Mouse (Mus musculus): Measurements from ENCODE around the gene G6pc. TPM values are rescaled to one million over a fixed set of nuclear protein-coding genes. Genes with fewer than 3 reads are reported as not detected.

Gene G6pc
- total RNA-seq, 1 experiment = not detected

GRCm38 (mm10) chr11:101355916-101356315, 11.4 kb upstream of the G6pc start:
- no peaks in the 10 kb centered on the region for H3K9me3 ChIP-seq (ENCODE audit: control insufficient read depth, insufficient read depth, low read depth, low read length)
- peaks cover 2% of the 10 kb centered on the region in 2 experiments; a peak in 1 of 4 replicates for H3K4me1 ChIP-seq (ENCODE audit: control insufficient read depth in 2 of 2, insufficient read depth in 2 of 2, low read length in 2 of 2, poor library complexity in 1 of 2)
- H3K27ac ChIP-seq (ENCODE audit: insufficient read depth, low read depth, low read length, poor library complexity, severe bottlenecking) = no peak overlapping the region
- H3K36me3 ChIP-seq (ENCODE audit: control insufficient read depth, insufficient read depth, low read length, poor library complexity, severe bottlenecking) = no peaks in the 10 kb centered on the region
- TF ChIP-seq MAFK (IDR thresholded peaks at IDR 0.05; ENCODE audit: insufficient read depth, low read depth, low read length) (peak; percentile 28; the same call in 1 of the 2 replicates), ZC3H11A (IDR thresholded peaks at IDR 0.05; ENCODE audit: borderline replicate concordance, low read depth, low read length) (no peak), HCFC1 (IDR thresholded peaks at IDR 0.05; ENCODE audit: borderline replicate concordance, insufficient read depth, low read length) (no peak), CHD2 (IDR thresholded peaks at IDR 0.05; ENCODE audit: low read depth, low read length) (no peak), ZNF384 (IDR thresholded peaks at IDR 0.05; ENCODE audit: low read depth, low read length) (peak; percentile 60; the same call in 1 of the 2 replicates)
- no peak for DNase-seq (ENCODE audit: low read depth, low spot score)
- no peak overlapping the region for H3K4me3 ChIP-seq (ENCODE audit: insufficient read depth in 1 of 2, low read depth in 1 of 2, low read length in 2 of 2, poor library complexity in 1 of 2, severe bottlenecking in 1 of 2)
- in situ Hi-C loops (cut with MboI; ENCODE audit: low sequenced_read_pairs in 2 of 2, unreplicated experiment in 2 of 2) = no loop called here
- H3K9ac ChIP-seq (ENCODE audit: insufficient read depth, low read depth, low read length, poor library complexity, severe bottlenecking) = no peak overlapping the region

DNA sequence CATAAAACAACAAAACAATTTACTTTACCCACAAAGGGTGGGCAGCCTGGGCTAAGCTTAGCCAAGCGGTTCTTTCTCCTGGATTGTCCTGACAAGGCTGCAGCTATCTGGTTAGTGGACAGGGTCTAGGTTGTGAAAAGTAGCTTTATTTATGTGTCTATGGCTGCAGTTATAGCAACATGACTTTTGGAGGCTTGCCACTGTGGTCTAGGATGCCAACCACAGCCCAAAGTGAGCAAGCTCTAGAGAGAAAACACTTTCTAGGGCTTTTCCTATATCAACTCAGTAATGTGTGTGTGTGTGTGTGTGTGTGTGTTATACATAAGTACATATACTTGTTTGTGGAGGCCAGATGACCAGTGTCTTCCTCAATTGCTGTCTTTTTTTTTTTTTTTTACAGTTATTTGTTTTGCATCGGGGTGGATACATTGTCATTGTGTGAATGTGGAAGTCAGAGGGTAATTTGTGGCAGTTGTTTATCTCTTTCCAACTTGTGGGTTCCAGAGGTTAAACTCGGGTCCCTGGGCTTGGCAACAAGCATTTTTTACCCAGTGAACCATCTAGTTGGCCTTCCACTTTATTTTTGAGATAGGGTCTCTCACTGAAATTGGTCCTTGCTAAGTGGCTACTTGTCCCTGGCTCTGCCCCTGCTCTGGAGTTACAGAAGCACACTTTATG, 9.7 kb upstream of the G6pc start:
- DNase-seq (ENCODE audit: low read depth, low spot score) = no peak
- Histone ChIP-seq H3K36me3 (ENCODE audit: control insufficient read depth, insufficient read depth, low read length, poor library complexity, severe bottlenecking) (no peaks in the 10 kb centered on the region), H3K9ac (ENCODE audit: insufficient read depth, low read depth, low read length, poor library complexity, severe bottlenecking) (no peak overlapping the region), H3K27ac (ENCODE audit: insufficient read depth, low read depth, low read length, poor library complexity, severe bottlenecking) (no peak overlapping the region), H3K9me3 (ENCODE audit: control insufficient read depth, insufficient read depth, low read depth, low read length) (no peaks in the 10 kb centered on the region), H3K4me3 (ENCODE audit: insufficient read depth in 1 of 2, low read depth in 1 of 2, low read length in 2 of 2, poor library complexity in 1 of 2, severe bottlenecking in 1 of 2) (no peak overlapping the region), H3K4me1 (ENCODE audit: control insufficient read depth in 2 of 2, insufficient read depth in 2 of 2, low read length in 2 of 2, poor library complexity in 1 of 2) (peaks cover 2% of the 10 kb centered on the region in 2 experiments; a peak in 1 of 4 replicates)
- TF ChIP-seq ZC3H11A (IDR thresholded peaks at IDR 0.05; ENCODE audit: borderline replicate concordance, low read depth, low read length) (no peak), ZNF384 (IDR thresholded peaks at IDR 0.05; ENCODE audit: low read depth, low read length) (no peak), HCFC1 (IDR thresholded peaks at IDR 0.05; ENCODE audit: borderline replicate concordance, insufficient read depth, low read length) (no peak), MAFK (IDR thresholded peaks at IDR 0.05; ENCODE audit: insufficient read depth, low read depth, low read length) (no peak), CHD2 (IDR thresholded peaks at IDR 0.05; ENCODE audit: low read depth, low read length) (no peak)
- in situ Hi-C loops (cut with MboI; ENCODE audit: low sequenced_read_pairs in 2 of 2, unreplicated experiment in 2 of 2) = no loop called here

DNA sequence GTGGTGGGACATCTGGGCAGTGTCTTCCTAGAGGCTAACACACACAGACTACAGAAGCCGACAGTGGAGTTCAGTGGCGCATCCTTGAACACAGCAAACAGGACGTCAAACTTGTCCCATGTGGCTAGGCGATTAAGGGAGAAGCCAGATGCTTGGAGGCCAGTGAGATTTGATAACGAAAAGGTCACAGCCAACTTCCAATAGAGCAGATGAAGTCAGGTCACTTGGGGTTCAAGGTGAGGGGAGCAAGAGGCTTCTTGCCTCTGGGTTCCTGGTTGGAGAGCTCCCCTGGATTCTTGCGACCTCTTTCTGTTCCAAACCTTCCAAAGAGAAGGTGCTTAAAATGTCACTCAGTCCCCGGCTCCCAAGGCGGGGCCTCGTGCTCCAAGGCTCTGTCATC, 7.6 kb upstream of the G6pc start:
- Histone ChIP-seq H3K27ac (ENCODE audit: insufficient read depth, low read depth, low read length, poor library complexity, severe bottlenecking) (no peak overlapping the region), H3K4me3 (ENCODE audit: insufficient read depth in 1 of 2, low read depth in 1 of 2, low read length in 2 of 2, poor library complexity in 1 of 2, severe bottlenecking in 1 of 2) (no peak overlapping the region), H3K4me1 (ENCODE audit: control insufficient read depth in 2 of 2, insufficient read depth in 2 of 2, low read length in 2 of 2, poor library complexity in 1 of 2) (0 out of 4 replicates have a peak, but pooled peaks cover 0 to 2% of the 10 kb centered on the region in 2 experiments), H3K9ac (ENCODE audit: insufficient read depth, low read depth, low read length, poor library complexity, severe bottlenecking) (no peak overlapping the region), H3K36me3 (ENCODE audit: control insufficient read depth, insufficient read depth, low read length, poor library complexity, severe bottlenecking) (no peaks in the 10 kb centered on the region), H3K9me3 (ENCODE audit: control insufficient read depth, insufficient read depth, low read depth, low read length) (no peaks in the 10 kb centered on the region)
- TF ChIP-seq ZNF384 (IDR thresholded peaks at IDR 0.05; ENCODE audit: low read depth, low read length) = no peak
- TF ChIP-seq CHD2 (IDR thresholded peaks at IDR 0.05; ENCODE audit: low read depth, low read length) = no peak
- no peak for TF ChIP-seq ZC3H11A (IDR thresholded peaks at IDR 0.05; ENCODE audit: borderline replicate concordance, low read depth, low read length)
- TF ChIP-seq HCFC1 (IDR thresholded peaks at IDR 0.05; ENCODE audit: borderline replicate concordance, insufficient read depth, low read length) = no peak
- no peak for TF ChIP-seq MAFK (IDR thresholded peaks at IDR 0.05; ENCODE audit: insufficient read depth, low read depth, low read length)
- in situ Hi-C loops (cut with MboI; ENCODE audit: low sequenced_read_pairs in 2 of 2, unreplicated experiment in 2 of 2) = no loop called here
- DNase-seq (ENCODE audit: low read depth, low spot score) = no peak

- no peaks in the 10 kb centered on the region for H3K9me3 ChIP-seq (ENCODE audit: control insufficient read depth, insufficient read depth, low read depth, low read length)
- no peaks in the 10 kb centered on the region for H3K36me3 ChIP-seq (ENCODE audit: control insufficient read depth, insufficient read depth, low read length, poor library complexity, severe bottlenecking)
- no peak overlapping the region for H3K4me3 ChIP-seq (ENCODE audit: insufficient read depth in 1 of 2, low read depth in 1 of 2, low read length in 2 of 2, poor library complexity in 1 of 2, severe bottlenecking in 1 of 2)
- H3K9ac ChIP-seq (ENCODE audit: insufficient read depth, low read depth, low read length, poor library complexity, severe bottlenecking) = no peak overlapping the region
- no peak overlapping the region for H3K27ac ChIP-seq (ENCODE audit: insufficient read depth, low read depth, low read length, poor library complexity, severe bottlenecking)
- no peak for DNase-seq (ENCODE audit: low read depth, low spot score)
- H3K4me1 ChIP-seq (ENCODE audit: control insufficient read depth in 2 of 2, insufficient read depth in 2 of 2, low read length in 2 of 2, poor library complexity in 1 of 2) = 0 out of 4 replicates have a peak, but pooled peaks cover 0 to 2% of the 10 kb centered on the region in 2 experiments
- in situ Hi-C loops (cut with MboI; ENCODE audit: low sequenced_read_pairs in 2 of 2, unreplicated experiment in 2 of 2) = no loop called here
- TF ChIP-seq ZC3H11A (IDR thresholded peaks at IDR 0.05; ENCODE audit: borderline replicate concordance, low read depth, low read length) (no peak), MAFK (IDR thresholded peaks at IDR 0.05; ENCODE audit: insufficient read depth, low read depth, low read length) (no peak), CHD2 (IDR thresholded peaks at IDR 0.05; ENCODE audit: low read depth, low read length) (no peak), ZNF384 (IDR thresholded peaks at IDR 0.05; ENCODE audit: low read depth, low read length) (no peak), HCFC1 (IDR thresholded peaks at IDR 0.05; ENCODE audit: borderline replicate concordance, insufficient read depth, low read length) (no peak)
Measured at GRCm38 (mm10) chr11:101360651-101361113, 6.7 kb upstream of the G6pc start.
